Mouse (Mus musculus) cerebellum, adult 2 months (tissue): ENCODE data around the gene Tmcc3.

Source experiments
- CTCF ChIP-seq: fragments of 200-500 bp; IDR thresholded peaks from 2 replicates; pipeline ENCODE4 v1.5.1; 2011; ENCODE audit warnings: low read depth, mild to moderate bottlenecking, control low read depth, low read length, moderate library complexity, borderline replicate concordance; ENCODE audit not compliant: insufficient read depth
- POLR2A ChIP-seq: fragments of 200-500 bp; IDR thresholded peaks from 2 replicates; pipeline ENCODE4 v1.6.1; 2011; ENCODE audit warnings: low read length, control low read depth, borderline replicate concordance; ENCODE audit not compliant: insufficient read depth

- TF ChIP-seq CTCF (no peak), POLR2A (no peak)
Observed at GRCm38 (mm10) chr10:94639281-94639680, 327.5 kb downstream of the Tmcc3 start.
